Mouse (Mus musculus) layer of hippocampus, adult 11-12 months (tissue): ENCODE results near the gene Atp5mpl.

ENCODE experiments used
- DNase-seq: peaks from one replicate; pipeline ENCODE4 v3.0.0; 2022; ENCODE audit warnings: low spot score

The Atp5mpl gene

GRCm38 (mm10) chr12:111912802-111913201 is 54.0 kb downstream of the Atp5mpl start:
- DNase-seq: no peak

GRCm38 (mm10) chr12:111911796-111912195 is 55.0 kb downstream of the Atp5mpl start:
- DNase-seq: no peak
